Mouse (Mus musculus) G1E (cell line): ENCODE measurements at regions not wholly inside any gene's neighbourhood (a gene's known extent, or its start where the extent isn't known, plus 50 kb on each side); places are given as distances from the start of the nearest gene placed in this dataset.

Source experiments
- CTCF ChIP-seq: IDR thresholded peaks from 2 replicates; pipeline ENCODE4 v1.5.1; 2012; ENCODE audit warnings: low read depth, low read length, inconsistent platforms, mixed read lengths
- GATA1 ChIP-seq: IDR thresholded peaks from 2 replicates; pipeline ENCODE4 v1.6.1; 2012; ENCODE audit warnings: borderline replicate concordance, low read length, inconsistent platforms, mixed read lengths

DNA sequence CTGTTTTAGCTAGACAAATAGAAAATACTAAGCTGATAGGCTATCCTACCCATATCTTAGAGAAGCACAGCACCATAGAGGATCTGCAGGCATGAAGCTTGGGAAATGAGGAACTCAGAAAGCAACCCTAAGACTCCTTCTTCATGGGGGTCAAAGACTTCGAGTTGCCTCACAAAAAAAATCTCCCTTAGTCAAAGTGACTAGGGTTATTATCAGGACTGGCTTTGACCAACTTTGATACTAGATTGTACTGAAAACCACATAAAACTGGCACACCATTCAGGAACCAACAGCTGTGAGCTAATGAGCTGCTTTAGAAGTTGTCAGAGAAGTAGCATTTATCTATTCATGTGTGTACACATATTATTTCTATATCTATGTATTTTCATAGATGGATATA, 931.2 kb upstream of the Gm7489 start:
- TF ChIP-seq CTCF (no peak), GATA1 (no peak)
